Mouse (Mus musculus): ENCODE results near the gene H2-Ab1.

DNA sequence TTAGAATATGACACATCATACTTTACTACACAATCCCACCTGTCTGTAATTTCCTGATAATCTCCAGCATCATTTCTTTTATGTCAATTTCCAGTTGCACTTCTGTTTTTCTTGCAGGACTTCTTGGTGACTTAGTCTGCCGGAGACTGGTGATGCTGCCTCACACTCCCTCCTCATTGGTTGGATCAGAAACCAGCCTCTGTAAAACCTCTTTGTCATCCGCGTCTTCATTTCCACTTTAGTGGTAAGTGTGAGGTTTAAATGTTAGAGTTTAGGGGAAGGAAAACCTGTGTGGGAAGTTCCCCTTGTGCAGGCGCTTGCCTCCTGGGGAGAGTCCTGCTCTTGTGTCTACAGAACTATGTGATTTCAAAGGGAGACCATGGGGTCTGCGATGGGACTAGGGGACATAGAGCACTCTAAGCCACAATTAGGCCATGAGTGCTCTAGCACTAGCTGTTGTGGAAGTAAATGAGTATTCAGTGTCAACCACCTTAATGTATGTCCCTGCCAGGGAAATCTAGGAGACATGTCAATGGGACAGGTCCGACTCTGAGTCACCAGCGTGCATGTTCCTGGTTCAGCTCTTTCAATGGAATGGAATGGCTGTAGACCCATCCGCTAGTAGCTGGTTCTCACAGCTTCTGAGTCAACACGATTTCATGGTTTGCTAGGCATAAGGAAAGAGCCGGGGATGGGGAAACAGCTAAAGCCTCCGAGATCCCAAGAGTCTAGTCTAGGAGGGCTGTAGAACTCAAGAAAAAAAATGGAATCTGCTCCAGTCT, at the start of gene H2-Ab1:
- TF ChIP-seq CTCF (IDR thresholded peaks at IDR 0.05; ENCODE audit: control insufficient read depth, insufficient read depth, low read length) (no peak), POLR2A (IDR thresholded peaks at IDR 0.05; ENCODE audit: borderline replicate concordance, control insufficient read depth, low read depth, low read length) (no peak)

Data from bone marrow, adult 2 months (tissue).